Mouse (Mus musculus): ENCODE measurements around the gene Tob1. TPM values are rescaled to one million over a fixed set of nuclear protein-coding genes. Genes with fewer than 3 reads are reported as not detected.

The Tob1 gene
- polyA plus RNA-seq, 2 experiments: 28.4 to 34.8 TPM

DNA sequence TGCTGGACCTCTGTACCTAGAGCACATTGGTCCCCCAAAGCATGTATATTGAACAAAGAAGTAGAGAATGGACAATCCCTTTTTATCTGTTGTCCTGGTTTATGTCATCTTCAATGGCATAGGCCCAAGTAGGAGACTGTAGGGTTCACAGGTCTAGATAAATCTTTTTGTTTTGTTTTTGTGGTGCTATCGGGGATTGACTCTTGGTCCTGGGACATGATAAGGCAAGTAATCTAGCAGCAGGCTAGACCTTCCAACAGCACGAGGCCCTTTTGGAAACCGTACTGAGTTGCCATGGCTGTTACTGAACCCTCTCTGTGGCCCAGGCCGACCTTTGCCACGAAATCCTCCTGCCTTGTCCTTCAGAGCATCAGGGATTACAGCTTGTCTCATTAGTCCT, 28.1 kb upstream of the Tob1 start:
- H3K4me1 ChIP-seq (ENCODE audit: control insufficient read depth, insufficient read depth, low read length): no peaks in the 10 kb centered on the region
- H3K36me3 ChIP-seq (ENCODE audit: control insufficient read depth, insufficient read depth, low read length): no peaks in the 10 kb centered on the region
- no peak for TF ChIP-seq POLR2A (IDR thresholded peaks at IDR 0.05; ENCODE audit: borderline replicate concordance, extremely low read depth, insufficient read depth, insufficient read length)
- H3K9ac ChIP-seq (ENCODE audit: low read depth, low read length, severe bottlenecking): no peak overlapping the region
- WGBS: 94% methylated on average over 5 of the region's 5 CpGs
- DNase-seq (ENCODE audit: low spot score): no peak
- H3K9me3 ChIP-seq (ENCODE audit: control insufficient read depth, low read length): no peaks in the 10 kb centered on the region
- H3K4me2 ChIP-seq (replicated peaks; ENCODE audit: low read depth, low read length, severe bottlenecking): no peak overlapping the region
- no peak for ATAC-seq (ENCODE audit: low FRiP score, low read depth)
- H3K4me3 ChIP-seq (replicated peaks; ENCODE audit: low read length): no peak overlapping the region
- no peak overlapping the region for H3K27ac ChIP-seq (replicated peaks; ENCODE audit: low read depth, low read length)
- H3K27me3 ChIP-seq (ENCODE audit: control insufficient read depth, insufficient read depth, low read length): no peaks in the 10 kb centered on the region

DNA sequence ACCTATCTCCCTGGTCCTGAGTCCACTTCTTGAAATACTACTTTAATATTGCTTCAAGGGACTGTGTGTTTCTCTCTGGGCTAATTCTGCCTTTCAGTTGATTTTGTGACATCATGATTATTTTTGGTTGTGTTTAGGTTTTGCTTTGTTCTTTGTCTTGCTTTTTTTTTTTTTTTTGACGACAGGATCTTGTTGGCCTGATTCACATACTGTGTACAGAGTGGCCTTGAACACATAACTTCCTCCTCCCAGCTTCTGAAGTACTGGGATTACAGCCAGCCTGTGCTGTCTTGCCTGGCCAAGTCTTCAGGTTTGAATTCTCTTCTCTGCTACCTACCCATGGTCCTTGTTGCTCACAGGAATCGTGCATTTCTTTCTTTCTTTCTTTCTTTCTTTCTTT, 27.6 kb upstream of the Tob1 start:
- no peak for DNase-seq (ENCODE audit: low spot score)
- Histone ChIP-seq H3K27ac (replicated peaks; ENCODE audit: low read depth, low read length) (no peak overlapping the region), H3K4me3 (replicated peaks; ENCODE audit: low read length) (no peak overlapping the region), H3K27me3 (ENCODE audit: control insufficient read depth, insufficient read depth, low read length) (no peaks in the 10 kb centered on the region), H3K9me3 (ENCODE audit: control insufficient read depth, low read length) (no peaks in the 10 kb centered on the region), H3K36me3 (ENCODE audit: control insufficient read depth, insufficient read depth, low read length) (no peaks in the 10 kb centered on the region), H3K4me1 (ENCODE audit: control insufficient read depth, insufficient read depth, low read length) (no peaks in the 10 kb centered on the region), H3K9ac (ENCODE audit: low read depth, low read length, severe bottlenecking) (no peak overlapping the region), H3K4me2 (replicated peaks; ENCODE audit: low read depth, low read length, severe bottlenecking) (no peak overlapping the region)
- WGBS: 81% methylated on average over 2 of the region's 2 CpGs
- ATAC-seq (ENCODE audit: low FRiP score, low read depth): no peak
- TF ChIP-seq POLR2A (IDR thresholded peaks at IDR 0.05; ENCODE audit: borderline replicate concordance, extremely low read depth, insufficient read depth, insufficient read length): no peak

DNA sequence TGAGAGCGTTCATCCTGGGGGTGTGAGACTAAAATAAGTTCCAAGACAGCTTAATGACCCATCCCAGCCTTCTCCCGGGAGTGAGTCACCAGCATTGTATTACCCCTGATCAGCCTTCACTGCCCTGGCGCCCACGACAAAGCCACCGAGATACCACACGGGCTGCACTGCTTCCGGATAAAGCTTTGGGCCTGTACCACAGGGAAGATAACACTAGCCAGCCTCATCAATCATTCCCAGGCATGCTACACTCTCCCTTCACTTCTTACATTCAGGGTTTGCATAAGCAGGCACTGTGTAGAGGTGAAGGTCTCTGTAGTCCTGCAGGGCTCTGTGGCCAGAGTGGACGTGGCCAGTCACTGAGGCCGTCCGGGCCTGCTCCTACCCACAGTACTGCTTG, 21.7 kb upstream of the Tob1 start:
- Histone ChIP-seq H3K4me3 (replicated peaks; ENCODE audit: low read length) (no peak overlapping the region), H3K27me3 (ENCODE audit: control insufficient read depth, insufficient read depth, low read length) (no peaks in the 10 kb centered on the region), H3K27ac (replicated peaks; ENCODE audit: low read depth, low read length) (no peak overlapping the region), H3K4me2 (replicated peaks; ENCODE audit: low read depth, low read length, severe bottlenecking) (no peak overlapping the region), H3K9me3 (ENCODE audit: control insufficient read depth, low read length) (no peaks in the 10 kb centered on the region), H3K4me1 (ENCODE audit: control insufficient read depth, insufficient read depth, low read length) (no peaks in the 10 kb centered on the region), H3K36me3 (ENCODE audit: control insufficient read depth, insufficient read depth, low read length) (no peaks in the 10 kb centered on the region), H3K9ac (ENCODE audit: low read depth, low read length, severe bottlenecking) (no peak overlapping the region)
- no peak for DNase-seq (ENCODE audit: low spot score)
- 66% methylated on average over 10 of the region's 10 CpGs for WGBS
- no peak for TF ChIP-seq POLR2A (IDR thresholded peaks at IDR 0.05; ENCODE audit: borderline replicate concordance, extremely low read depth, insufficient read depth, insufficient read length)
- ATAC-seq (ENCODE audit: low FRiP score, low read depth): no peak

DNA sequence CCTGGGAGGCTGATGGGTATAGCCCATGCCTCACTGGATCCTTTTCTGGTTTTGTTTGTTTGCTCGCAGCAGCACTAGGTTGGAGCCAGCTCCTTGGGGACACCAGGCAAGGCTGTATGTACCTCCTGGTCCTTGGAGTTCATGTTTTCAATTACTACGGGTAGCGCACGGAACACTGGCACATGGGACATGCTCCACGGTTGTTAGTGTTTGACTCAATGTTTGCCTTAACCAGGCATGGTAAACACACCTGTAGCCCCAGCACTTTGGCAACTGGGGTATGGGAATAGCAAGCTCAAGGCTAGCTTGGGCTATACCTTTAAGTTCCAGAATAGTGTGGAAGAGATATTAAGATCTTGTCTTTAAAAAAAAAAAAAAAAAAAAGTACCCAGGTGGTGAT, 20.6 kb upstream of the Tob1 start:
- no peak overlapping the region for H3K9ac ChIP-seq (ENCODE audit: low read depth, low read length, severe bottlenecking)
- DNase-seq (ENCODE audit: low spot score) (no peak), ATAC-seq (ENCODE audit: low FRiP score, low read depth) (no peak)
- no peak overlapping the region for H3K27ac ChIP-seq (replicated peaks; ENCODE audit: low read depth, low read length)
- 51% methylated on average over 5 of the region's 5 CpGs for WGBS
- H3K4me3 ChIP-seq (replicated peaks; ENCODE audit: low read length): no peak overlapping the region
- H3K27me3 ChIP-seq (ENCODE audit: control insufficient read depth, insufficient read depth, low read length): no peaks in the 10 kb centered on the region
- TF ChIP-seq POLR2A (IDR thresholded peaks at IDR 0.05; ENCODE audit: borderline replicate concordance, extremely low read depth, insufficient read depth, insufficient read length): no peak
- no peaks in the 10 kb centered on the region for H3K4me1 ChIP-seq (ENCODE audit: control insufficient read depth, insufficient read depth, low read length)
- H3K4me2 ChIP-seq (replicated peaks; ENCODE audit: low read depth, low read length, severe bottlenecking): no peak overlapping the region
- no peaks in the 10 kb centered on the region for H3K36me3 ChIP-seq (ENCODE audit: control insufficient read depth, insufficient read depth, low read length)
- no peaks in the 10 kb centered on the region for H3K9me3 ChIP-seq (ENCODE audit: control insufficient read depth, low read length)

DNA sequence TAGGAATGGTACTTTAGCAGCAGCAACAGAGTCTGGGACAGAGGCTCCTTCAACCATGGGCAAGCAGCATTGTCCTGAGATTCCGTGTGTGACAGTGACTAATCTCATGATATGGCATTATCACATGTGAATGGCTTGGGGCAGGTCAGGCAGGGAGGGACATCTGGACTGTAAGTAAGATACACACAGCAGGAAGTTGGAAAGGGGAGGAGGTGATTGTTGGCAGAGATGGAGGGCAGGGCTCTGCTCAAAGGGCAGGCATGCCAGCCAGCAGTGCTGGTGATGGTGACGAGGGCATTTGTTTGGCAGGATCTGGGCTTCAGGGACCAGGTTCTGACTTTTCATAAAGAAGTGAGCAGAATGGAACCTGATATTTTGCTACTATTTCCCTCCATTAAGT, 18.1 kb upstream of the Tob1 start:
- Histone ChIP-seq H3K4me1 (ENCODE audit: control insufficient read depth, insufficient read depth, low read length) (no peaks in the 10 kb centered on the region), H3K9ac (ENCODE audit: low read depth, low read length, severe bottlenecking) (no peak overlapping the region), H3K4me2 (replicated peaks; ENCODE audit: low read depth, low read length, severe bottlenecking) (no peak overlapping the region), H3K4me3 (replicated peaks; ENCODE audit: low read length) (no peak overlapping the region), H3K9me3 (ENCODE audit: control insufficient read depth, low read length) (no peaks in the 10 kb centered on the region), H3K36me3 (ENCODE audit: control insufficient read depth, insufficient read depth, low read length) (no peaks in the 10 kb centered on the region), H3K27ac (replicated peaks; ENCODE audit: low read depth, low read length) (no peak overlapping the region), H3K27me3 (ENCODE audit: control insufficient read depth, insufficient read depth, low read length) (no peaks in the 10 kb centered on the region)
- no peak for ATAC-seq (ENCODE audit: low FRiP score, low read depth)
- TF ChIP-seq POLR2A (IDR thresholded peaks at IDR 0.05; ENCODE audit: borderline replicate concordance, extremely low read depth, insufficient read depth, insufficient read length): no peak
- no peak for DNase-seq (ENCODE audit: low spot score)
- 80% methylated on average over 2 of the region's 2 CpGs for WGBS

DNA sequence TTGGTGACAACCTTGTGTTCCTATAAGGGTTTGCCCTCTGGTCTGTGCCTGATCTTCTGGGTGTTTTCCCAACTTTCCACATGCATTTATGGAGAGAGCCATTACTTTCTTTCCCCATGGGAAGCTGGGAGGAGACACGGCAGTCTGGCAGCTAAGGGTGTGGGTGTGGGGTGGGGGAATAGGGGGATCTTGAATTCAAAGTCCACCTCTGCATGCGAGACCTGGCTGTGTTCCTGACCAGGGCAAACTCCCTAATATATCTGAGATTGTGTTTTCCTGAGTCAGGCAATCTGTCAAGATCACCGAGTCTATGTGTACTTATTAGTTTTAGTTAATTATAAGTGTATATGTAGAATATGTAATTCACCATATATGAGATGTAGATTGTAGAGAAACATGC, 14.9 kb upstream of the Tob1 start:
- no peak overlapping the region for H3K9ac ChIP-seq (ENCODE audit: low read depth, low read length, severe bottlenecking)
- DNase-seq (ENCODE audit: low spot score) (no peak), ATAC-seq (ENCODE audit: low FRiP score, low read depth) (no peak)
- no peak overlapping the region for H3K4me2 ChIP-seq (replicated peaks; ENCODE audit: low read depth, low read length, severe bottlenecking)
- H3K9me3 ChIP-seq (ENCODE audit: control insufficient read depth, low read length): no peaks in the 10 kb centered on the region
- no peak overlapping the region for H3K4me3 ChIP-seq (replicated peaks; ENCODE audit: low read length)
- H3K4me1 ChIP-seq (ENCODE audit: control insufficient read depth, insufficient read depth, low read length): no peaks in the 10 kb centered on the region
- WGBS: 71% methylated on average over 3 of the region's 3 CpGs
- TF ChIP-seq POLR2A (IDR thresholded peaks at IDR 0.05; ENCODE audit: borderline replicate concordance, extremely low read depth, insufficient read depth, insufficient read length): no peak
- H3K27me3 ChIP-seq (ENCODE audit: control insufficient read depth, insufficient read depth, low read length): no peaks in the 10 kb centered on the region
- no peaks in the 10 kb centered on the region for H3K36me3 ChIP-seq (ENCODE audit: control insufficient read depth, insufficient read depth, low read length)
- H3K27ac ChIP-seq (replicated peaks; ENCODE audit: low read depth, low read length): no peak overlapping the region

Measured in limb, embryonic 14.5 days (tissue).